Mouse (Mus musculus): ENCODE results near the gene Hspa12a.
A peak's percentile ranks its signal among the peaks of the same experiment; 100 is the strongest.

Gene Hspa12a

GRCm38 (mm10) chr19:58822454-58823200, 120.8 kb downstream of the Hspa12a start:
- DNase-seq (ENCODE audit: low spot score) = no peak

- DNase-seq (ENCODE audit: low spot score) = peak; percentile 9
These were observed 124.7 kb downstream of the Hspa12a start for GRCm38 (mm10) chr19:58818571-58819415.

DNA sequence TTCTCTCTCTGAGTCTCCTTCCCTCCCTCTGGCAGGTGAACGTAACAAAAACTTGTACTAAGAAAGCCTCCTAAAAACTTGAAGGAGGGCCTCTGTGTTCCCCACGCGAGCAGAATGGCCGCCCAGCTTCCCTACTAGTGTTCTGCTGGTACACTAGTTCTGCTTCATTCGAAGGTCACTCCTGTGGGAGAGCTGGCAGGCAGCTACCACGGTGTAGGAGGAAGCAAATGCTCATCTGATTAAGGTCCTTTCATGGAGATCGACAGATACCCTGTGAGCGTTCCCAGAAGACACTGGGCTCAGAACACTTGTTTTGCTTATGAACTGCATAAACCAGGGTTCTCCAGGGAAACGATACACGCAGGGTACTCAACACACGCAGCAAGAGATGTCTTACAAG, 126.1 kb downstream of the Hspa12a start:
- no peak for DNase-seq (ENCODE audit: low spot score)

DNA sequence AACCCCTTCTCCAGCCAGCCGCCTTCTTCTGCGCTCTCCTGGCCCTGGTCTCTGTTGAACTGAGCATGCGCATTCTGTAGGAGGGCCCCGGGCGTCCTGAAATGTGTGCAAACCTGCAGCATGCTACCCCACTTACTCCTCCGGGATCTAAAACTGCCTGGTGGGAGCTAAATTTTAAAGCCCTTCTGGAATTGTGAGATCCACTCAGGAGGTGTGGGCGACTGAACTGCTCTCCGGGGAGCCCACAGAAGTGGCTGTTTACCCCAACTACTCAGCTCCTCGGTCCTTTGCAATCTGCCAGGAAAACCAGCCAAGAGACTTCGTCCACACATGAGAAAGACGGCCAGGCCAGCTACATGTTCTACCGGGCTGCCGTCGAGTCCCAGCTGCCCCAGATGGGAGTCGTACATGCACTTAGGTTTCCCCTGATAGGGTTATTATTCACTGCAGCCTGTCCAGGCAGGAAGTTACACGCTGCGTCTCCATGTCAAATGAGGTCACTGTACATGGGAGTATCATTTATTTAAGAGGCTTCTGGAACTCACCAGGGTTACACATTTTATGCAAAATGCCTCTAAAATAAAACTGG, 126.9 kb downstream of the Hspa12a start:
- DNase-seq (ENCODE audit: low spot score) = no peak

DNA sequence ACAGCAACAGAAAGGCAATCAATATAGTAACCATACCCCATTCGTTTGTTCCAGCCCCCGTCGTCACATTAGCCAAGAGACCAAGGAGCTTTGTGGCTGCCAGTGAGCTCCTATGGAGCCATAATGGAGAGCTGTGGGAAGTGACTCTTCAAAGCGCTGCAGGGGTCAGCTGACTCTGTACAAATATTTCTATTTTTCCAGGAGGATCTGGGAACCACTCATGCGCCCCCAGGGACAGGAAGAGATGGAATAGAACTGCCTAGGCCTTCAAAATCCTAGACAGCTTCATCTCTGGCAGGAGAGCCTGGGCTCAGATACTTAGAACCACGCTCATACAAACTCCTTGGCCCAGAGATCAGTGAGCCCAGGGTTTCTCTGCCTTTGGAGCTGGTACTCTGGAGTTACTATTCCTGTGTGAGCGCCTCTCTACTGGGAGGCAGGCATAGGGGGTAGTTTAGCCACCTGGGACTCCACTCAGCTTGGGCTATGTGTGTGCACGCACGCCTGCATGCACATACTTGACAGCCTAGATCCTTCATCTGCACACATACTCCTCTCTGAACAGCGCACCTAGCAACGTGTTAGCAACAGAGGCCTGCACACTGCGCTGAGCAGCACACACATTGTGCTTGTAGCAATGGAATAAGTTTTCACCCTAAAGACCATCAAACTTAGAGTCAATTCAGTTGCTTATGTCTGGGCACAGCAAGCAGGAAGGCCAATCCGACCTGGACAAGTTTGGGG, 128.1 kb downstream of the Hspa12a start:
- no peak for DNase-seq (ENCODE audit: low spot score)

DNA sequence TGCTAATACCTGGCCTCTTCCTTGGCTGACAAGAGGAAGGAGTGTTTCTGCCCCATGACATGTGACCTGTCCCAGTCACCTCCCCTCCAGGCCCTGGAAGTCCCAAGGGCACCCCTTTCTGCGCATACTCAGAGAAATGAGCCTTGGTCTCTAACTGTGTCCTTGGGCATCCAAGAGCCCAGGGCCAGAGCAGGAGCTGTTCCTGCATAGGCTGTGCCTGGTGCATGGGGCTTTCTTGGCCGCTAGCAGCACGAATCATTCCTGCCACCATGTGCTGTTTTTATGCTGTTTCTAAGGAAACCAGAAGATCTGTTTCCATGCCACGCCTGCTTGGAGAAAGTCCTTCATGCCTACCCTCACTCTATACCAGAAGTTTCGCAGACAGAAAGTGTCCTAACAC, 132.9 kb downstream of the Hspa12a start:
- no peak for DNase-seq (ENCODE audit: low spot score)

GRCm38 (mm10) chr19:58808864-58809263, 134.6 kb downstream of the Hspa12a start:
- no peak for DNase-seq (ENCODE audit: low spot score)

GRCm38 (mm10) chr19:58806364-58806763, 137.1 kb downstream of the Hspa12a start:
- DNase-seq (ENCODE audit: low spot score) = no peak

DNA sequence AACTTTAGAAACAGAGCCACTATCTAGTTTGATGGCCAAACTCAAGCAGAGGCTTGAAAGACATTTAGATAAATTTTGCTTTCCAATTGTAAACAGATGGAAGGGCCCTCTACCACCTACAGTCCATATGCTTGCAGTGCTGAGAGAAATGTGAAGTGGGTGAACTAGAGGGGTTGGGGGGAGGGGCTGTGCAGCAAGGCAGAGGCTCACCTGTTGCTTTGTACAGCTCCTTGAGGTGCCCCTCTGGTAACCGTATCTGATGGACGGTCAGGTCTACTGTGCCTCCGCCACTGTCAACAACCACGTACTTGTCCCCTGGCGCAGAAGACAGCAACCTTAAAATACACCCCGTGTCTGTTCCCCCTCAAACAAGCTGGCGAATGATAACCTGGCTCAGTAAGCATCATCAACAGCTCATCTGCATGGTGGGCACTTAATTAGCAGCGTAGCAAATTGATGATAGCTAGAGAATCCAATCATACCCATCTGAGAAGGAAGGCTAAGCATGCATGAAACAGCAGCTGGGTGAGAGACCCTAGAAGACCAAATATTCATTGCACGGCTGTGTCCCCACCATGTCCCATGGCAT, 138.2 kb downstream of the Hspa12a start:
- no peak for DNase-seq (ENCODE audit: low spot score)

DNA sequence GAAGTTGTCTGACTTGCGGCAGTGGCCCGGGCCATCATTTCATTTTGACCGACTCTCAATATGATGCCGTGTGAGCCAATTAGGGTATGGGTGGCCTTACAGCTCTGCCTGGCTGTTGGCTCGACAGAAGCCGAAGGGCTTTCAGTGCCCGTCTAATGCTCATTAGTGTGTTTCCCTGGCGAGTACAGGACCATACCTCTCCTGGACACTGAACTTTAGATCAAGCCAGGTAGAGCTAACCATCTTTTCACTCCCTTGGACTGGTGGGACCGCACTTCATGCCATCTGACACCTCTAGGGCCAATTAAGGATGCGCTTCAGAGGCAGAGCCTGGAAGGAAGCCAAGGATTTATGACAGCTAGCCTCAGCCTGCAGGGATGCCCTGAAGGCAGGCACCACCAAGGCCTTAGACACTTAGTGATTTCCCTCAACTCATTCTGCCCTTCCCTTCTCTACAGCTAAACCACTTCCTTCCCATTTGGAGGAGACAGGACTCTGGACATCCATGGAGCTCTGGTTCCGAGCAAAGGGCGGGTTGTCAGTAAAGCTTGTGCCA, 148.3 kb downstream of the Hspa12a start:
- no peak for DNase-seq (ENCODE audit: low spot score)

GRCm38 (mm10) chr19:58794284-58794683, 149.2 kb downstream of the Hspa12a start, which contains the start of gene 1700019N19Rik:
Gene 1700019N19Rik (minus strand): TSS chr19:58794461.
- no peak for DNase-seq (ENCODE audit: low spot score)

DNA sequence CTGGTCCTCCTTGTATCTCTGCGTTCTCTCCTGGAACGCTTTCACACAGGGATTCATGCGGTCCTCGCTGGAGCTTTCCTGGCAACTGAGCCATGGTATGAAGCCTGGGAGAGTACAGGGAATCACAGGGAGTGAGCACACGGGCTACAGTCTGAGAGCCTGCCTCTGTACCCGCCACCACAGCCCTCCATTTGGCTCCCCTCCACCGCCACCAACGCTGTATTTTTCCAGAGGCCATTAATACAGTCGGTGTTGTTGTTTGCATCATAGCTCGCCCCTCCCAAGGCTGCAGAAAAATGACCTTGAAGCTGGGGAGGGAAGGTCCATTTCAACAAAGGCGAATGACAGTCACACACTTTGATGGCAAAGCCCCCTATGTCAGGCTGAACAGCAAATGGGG, 154.3 kb downstream of the Hspa12a start:
- no peak for DNase-seq (ENCODE audit: low spot score)

DNA sequence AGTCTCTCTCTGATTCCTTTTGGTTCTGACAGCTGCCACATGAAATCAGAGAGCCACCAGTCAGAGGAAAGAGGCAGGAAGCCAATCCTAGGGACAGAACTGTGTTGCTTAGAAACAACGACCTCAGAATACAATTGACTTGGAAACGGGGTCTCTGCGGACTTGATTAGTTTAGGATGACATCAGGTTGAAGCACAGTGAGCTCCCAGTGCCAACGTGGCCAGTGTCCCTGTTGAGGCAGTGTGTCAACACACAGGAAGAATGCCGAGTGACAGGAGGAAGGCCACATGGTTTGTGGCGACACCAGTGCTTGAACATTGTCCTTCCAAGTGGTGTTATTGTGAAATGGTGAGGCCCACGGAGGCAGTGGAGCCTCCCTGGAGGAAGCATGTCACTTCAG, 159.5 kb downstream of the Hspa12a start:
- DNase-seq (ENCODE audit: low spot score) = no peak

GRCm38 (mm10) chr19:58781566-58781965, 161.9 kb downstream of the Hspa12a start:
- DNase-seq (ENCODE audit: low spot score) = no peak

DNA sequence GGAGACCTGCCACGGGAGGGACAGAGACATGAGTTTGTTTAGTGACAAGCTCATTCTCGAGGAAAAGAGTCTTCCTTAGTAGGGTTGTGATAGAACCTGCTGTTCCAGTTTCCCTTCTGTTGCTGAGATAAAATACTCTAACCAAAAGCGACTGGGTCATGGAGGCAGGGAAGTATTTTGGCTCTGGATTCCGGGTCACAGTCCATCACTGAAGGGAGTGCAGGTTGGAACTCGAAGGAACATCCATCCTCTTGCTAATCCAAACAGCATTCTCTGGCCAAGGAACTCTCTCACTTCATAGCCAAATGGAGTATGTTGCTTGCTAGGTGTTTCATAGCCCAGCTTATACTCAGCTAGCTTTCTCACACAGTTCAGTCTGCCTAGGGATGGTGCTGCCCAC, 167.0 kb downstream of the Hspa12a start:
- DNase-seq (ENCODE audit: low spot score) = no peak

GRCm38 (mm10) chr19:58767329-58767728, 176.1 kb downstream of the Hspa12a start:
- DNase-seq (ENCODE audit: low spot score) = no peak

GRCm38 (mm10) chr19:58762848-58763541, 180.5 kb downstream of the Hspa12a start:
- DNase-seq (ENCODE audit: low spot score) = no peak

DNA sequence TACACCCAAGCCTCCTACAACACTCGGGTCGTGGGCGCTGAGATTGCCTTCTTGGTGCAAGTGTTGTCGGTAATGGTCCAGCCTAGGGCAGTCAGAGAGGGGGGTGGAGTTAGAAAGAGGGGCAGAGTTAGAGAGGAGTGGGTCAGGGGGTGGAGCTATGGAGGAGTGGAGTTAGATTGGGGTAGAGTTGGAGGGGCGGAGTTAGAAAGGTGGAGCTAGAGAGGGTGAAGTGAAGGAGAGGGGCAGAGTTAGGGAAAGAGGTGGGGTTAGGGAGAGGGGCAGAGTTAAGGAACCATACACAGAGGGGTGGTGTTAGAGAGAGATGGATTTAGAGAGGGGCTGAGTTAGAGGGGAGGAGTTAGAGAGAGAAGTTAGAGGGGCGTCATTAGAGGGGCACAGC, 181.1 kb downstream of the Hspa12a start:
- DNase-seq (ENCODE audit: low spot score) = no peak

GRCm38 (mm10) chr19:58759423-58759822, 184.0 kb downstream of the Hspa12a start, which contains the start of gene Pnliprp2:
Gene Pnliprp2 (plus strand): TSS chr19:58759719.
- no peak for DNase-seq (ENCODE audit: low spot score)

GRCm38 (mm10) chr19:58758871-58759270, 184.6 kb downstream of the Hspa12a start:
- DNase-seq (ENCODE audit: low spot score) = no peak

GRCm38 (mm10) chr19:58751504-58751903, 191.9 kb downstream of the Hspa12a start:
- DNase-seq (ENCODE audit: low spot score) = no peak

Data from T-cell, adult 2 months (primary cell).